Mouse (Mus musculus) C2C12 (cell line): ENCODE measurements around the gene Olfr65. TPM values are rescaled to one million over a fixed set of nuclear protein-coding genes. Genes with fewer than 3 reads are reported as not detected.

ENCODE experiments used
- H3K27me3 ChIP-seq: one replicate; pipeline ENCODE4 v1.6.1; 2011; ENCODE audit not compliant: control insufficient read depth, insufficient read depth, insufficient read length
- H3K36me3 ChIP-seq: one replicate; pipeline ENCODE4 v1.6.1; 2011; ENCODE audit not compliant: control insufficient read depth, insufficient read depth
- H3K4me3 ChIP-seq: one replicate; pipeline ENCODE4 v1.5.1; 2011; ENCODE audit warnings: mild to moderate bottlenecking, control low read depth; ENCODE audit not compliant: poor library complexity, insufficient read depth, severe bottlenecking
- H3K79me2 ChIP-seq: one replicate; pipeline ENCODE4 v1.6.1; 2011; ENCODE audit not compliant: control insufficient read depth, insufficient read depth
- H3K79me3 ChIP-seq: one replicate; pipeline ENCODE4 v1.6.1; 2011; ENCODE audit warnings: low read depth, control low read depth
- H3ac ChIP-seq: one replicate; pipeline ENCODE3; 2011; ENCODE audit warnings: low read depth; ENCODE audit not compliant: control insufficient read depth, insufficient read length
- CEBPB ChIP-seq: IDR thresholded peaks from one replicate; pipeline ENCODE4 v1.6.1; 2011; ENCODE audit warnings: low read depth, mild to moderate bottlenecking, control low read depth, moderate library complexity
- CTCF ChIP-seq: IDR thresholded peaks from one replicate; pipeline ENCODE4 v1.5.1; 2011; ENCODE audit not compliant: control insufficient read depth, insufficient read depth, insufficient read length
- FOSL1 ChIP-seq: IDR thresholded peaks from one replicate; pipeline ENCODE4 v1.8.0; 2011; ENCODE audit warnings: mild to moderate bottlenecking, low read length; ENCODE audit not compliant: poor library complexity, insufficient read depth, severe bottlenecking
- MAX ChIP-seq: IDR thresholded peaks from one replicate; pipeline ENCODE4 v1.6.1; 2011; ENCODE audit warnings: mild to moderate bottlenecking, control low read depth
- MYOD1 ChIP-seq: IDR thresholded peaks from one replicate; pipeline ENCODE4 v1.6.1; 2011; ENCODE audit warnings: low read depth; ENCODE audit not compliant: control insufficient read depth, insufficient read length
- MYOG ChIP-seq: IDR thresholded peaks from one replicate; pipeline ENCODE4 v1.6.1; 2011; ENCODE audit not compliant: control insufficient read depth, insufficient read length; ENCODE audit errors: extremely low read depth
- USF1 ChIP-seq: IDR thresholded peaks from one replicate; pipeline ENCODE4 v1.6.1; 2011; ENCODE audit warnings: low read depth, mild to moderate bottlenecking, control low read depth, moderate library complexity
- long read RNA-seq, 2 experiments: library from polyadenylated mRNA; unstranded; transcript quantifications; one replicate each; pipeline ENCODE4 v2.0.0; 2019 to 2020
- polyA plus RNA-seq: library from polyadenylated mRNA; unstranded; fragments of >200 nt; fragmentation: generic; extraction: Trizol; gene quantifications from one replicate; pipeline ENCODE4 v1.2.1, GENCODE M21; 2012; ENCODE audit warnings: missing spikeins

Gene Olfr65
- polyA plus RNA-seq, result not detected
- long read RNA-seq, experiment 1, result 0 reads
- long read RNA-seq, experiment 2, result 0 reads

DNA sequence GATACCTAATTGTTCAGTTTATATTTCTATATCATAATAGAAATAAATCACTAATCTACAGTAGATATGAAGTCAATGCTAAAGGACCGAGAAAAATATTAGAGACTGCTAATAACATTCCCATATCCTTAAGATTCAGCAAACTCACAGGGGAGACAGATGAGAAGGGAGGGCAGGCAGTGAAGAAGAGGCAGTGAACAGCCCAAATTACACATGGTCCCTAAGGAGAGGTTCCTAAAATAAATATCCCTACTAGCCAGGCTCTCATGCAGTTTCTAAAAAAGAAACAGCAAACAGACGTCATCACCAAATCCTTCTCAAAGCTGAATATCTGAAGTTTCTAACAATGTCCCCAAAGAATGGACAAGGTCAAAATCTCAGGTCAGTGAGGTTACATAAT is at the start of gene Olfr65:
Gene Olfr65, plus strand, starts transcription at position 301 of the 400 bp plus-strand sequence.
- H3ac ChIP-seq, result no peak within 1 kb of the TSS
- no peaks in the 10 kb centered on the region for H3K79me3 ChIP-seq
- no peak within 1 kb of the TSS for H3K4me3 ChIP-seq
- no peaks in the 10 kb centered on the region for H3K36me3 ChIP-seq
- no peaks in the 10 kb centered on the region for H3K79me2 ChIP-seq
- H3K27me3 ChIP-seq, result no peaks in the 10 kb centered on the region
- no peak for TF ChIP-seq CEBPB
- no peak for TF ChIP-seq FOSL1

DNA sequence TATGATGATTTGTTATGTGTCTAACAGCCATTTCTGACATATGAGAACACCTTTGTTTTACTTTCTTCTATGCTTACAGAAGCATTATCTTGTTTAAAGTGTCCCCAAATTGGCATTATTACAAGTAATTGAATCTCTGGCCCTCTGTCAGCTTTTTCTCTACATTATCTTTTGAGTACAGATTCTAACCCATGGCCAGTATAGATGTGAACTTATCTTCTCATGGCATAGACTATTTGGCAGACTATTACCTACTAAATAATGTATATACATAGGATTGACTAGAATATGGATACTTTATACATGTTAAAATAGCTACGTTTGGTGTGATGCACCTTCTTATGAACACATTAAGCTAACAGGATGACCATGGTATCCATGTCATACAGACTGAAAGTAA is 48.6 kb upstream of the Olfr65 start:
- Histone ChIP-seq H3K4me3 (no peak overlapping the region), H3ac (no peak overlapping the region), H3K27me3 (no peaks in the 10 kb centered on the region), H3K79me2 (no peaks in the 10 kb centered on the region), H3K79me3 (no peaks in the 10 kb centered on the region), H3K36me3 (no peaks in the 10 kb centered on the region)
- TF ChIP-seq MAX, result no peak
- no peak for TF ChIP-seq CEBPB
- no peak for TF ChIP-seq USF1
- TF ChIP-seq CTCF, result no peak
- no peak for TF ChIP-seq FOSL1
- no peak for TF ChIP-seq MYOD1
- no peak for TF ChIP-seq MYOG

DNA sequence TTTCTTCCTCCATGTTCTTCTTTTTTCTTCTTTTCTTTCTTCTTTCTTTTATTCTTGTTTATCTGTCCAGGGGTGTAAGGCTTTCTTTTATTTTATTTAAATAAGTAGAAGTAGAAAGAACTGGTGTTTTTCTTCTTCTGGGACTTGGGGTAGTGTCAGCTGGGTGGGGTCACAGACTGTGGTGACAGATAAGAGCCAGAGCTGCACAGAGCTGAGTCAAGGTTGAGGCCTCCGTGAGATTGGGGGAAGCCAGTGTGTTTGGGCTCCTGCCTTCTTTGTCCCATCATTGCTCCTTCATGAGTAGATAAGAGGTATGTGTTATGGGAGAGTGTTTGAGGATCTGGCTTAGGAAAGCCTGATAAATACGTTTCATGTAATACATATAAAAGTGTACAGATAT is 44.2 kb upstream of the Olfr65 start:
- H3K79me3 ChIP-seq, result no peaks in the 10 kb centered on the region
- H3K27me3 ChIP-seq, result no peaks in the 10 kb centered on the region
- H3K79me2 ChIP-seq, result no peaks in the 10 kb centered on the region
- no peak overlapping the region for H3K4me3 ChIP-seq
- H3K36me3 ChIP-seq, result no peaks in the 10 kb centered on the region
- TF ChIP-seq CEBPB, result no peak
- no peak for TF ChIP-seq CTCF
- no peak for TF ChIP-seq USF1
- TF ChIP-seq FOSL1, result no peak
- TF ChIP-seq MYOD1, result no peak
- no peak for TF ChIP-seq MAX
- TF ChIP-seq MYOG, result no peak
- no peak overlapping the region for H3ac ChIP-seq

DNA sequence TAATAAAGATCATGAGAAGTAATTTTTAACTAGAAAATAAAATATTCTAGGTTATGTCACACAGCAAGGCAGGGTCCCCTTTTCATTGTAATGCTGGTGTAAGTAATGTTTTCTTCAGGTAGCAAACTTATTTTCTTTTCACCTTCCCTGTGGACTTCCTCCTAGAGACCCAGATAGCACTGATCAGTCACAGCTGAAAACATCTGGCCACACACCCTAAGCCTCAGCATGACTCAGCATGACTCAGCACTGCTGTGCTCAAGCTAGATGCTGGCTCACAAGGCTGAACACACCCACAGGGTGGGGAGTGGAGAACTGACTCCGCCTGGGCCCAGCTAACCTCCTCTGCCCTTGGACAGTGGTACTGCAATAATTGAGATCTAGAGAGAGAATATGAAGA is 42.4 kb upstream of the Olfr65 start:
- Histone ChIP-seq H3K79me2 (no peaks in the 10 kb centered on the region), H3K36me3 (no peaks in the 10 kb centered on the region), H3K4me3 (no peak overlapping the region), H3K27me3 (no peaks in the 10 kb centered on the region), H3K79me3 (no peaks in the 10 kb centered on the region), H3ac (no peak overlapping the region)
- TF ChIP-seq MYOD1 (peak; percentile 43), USF1 (no peak), FOSL1 (peak; percentile 87)

DNA sequence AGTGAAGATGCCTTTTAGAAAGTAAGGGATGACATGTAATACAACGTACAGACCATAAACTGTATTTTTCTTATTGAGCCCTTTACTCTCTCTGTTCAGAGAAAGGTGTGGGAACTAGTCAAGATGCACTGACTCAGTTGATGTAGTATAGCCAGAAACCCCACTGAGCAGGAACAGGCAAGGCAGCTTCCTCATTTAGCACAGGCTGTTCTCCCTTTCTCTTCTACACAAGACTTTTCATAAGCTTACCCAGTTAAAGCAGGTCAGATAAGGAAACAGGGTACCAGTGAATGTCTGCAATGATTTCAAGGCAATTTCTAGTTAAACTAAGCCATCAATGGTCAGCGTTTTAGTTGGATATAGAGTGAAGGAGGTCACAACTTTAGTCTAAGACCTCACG is 41.8 kb upstream of the Olfr65 start:
- no peaks in the 10 kb centered on the region for H3K79me3 ChIP-seq
- no peak overlapping the region for H3K4me3 ChIP-seq
- no peaks in the 10 kb centered on the region for H3K27me3 ChIP-seq
- no peak overlapping the region for H3ac ChIP-seq
- H3K36me3 ChIP-seq, result no peaks in the 10 kb centered on the region
- TF ChIP-seq MYOG (no peak), CTCF (no peak), MAX (no peak), USF1 (no peak), CEBPB (no peak), FOSL1 (no peak), MYOD1 (no peak)
- H3K79me2 ChIP-seq, result no peaks in the 10 kb centered on the region

DNA sequence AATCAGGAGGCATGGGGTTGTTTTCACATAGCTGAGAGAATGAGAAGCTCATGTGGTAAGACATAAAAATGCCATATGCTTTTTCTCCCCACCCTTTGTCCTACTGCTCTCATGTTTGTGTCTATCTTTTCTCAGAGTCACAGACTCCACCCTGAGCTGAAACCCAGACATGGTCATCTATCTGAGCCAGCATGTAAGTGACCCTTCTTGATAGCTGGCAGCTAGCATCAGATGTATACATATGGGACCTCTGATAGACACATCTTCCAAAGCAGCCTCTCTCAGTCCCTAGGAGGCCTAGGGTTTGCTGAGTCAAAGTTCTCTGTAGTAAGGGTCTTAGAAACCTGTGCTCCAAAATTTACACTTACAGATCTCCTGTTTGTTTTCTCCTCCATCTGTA is 37.6 kb upstream of the Olfr65 start:
- no peaks in the 10 kb centered on the region for H3K27me3 ChIP-seq
- no peak overlapping the region for H3ac ChIP-seq
- TF ChIP-seq CEBPB, result no peak
- TF ChIP-seq FOSL1, result no peak
- no peak for TF ChIP-seq MYOG
- TF ChIP-seq MYOD1, result no peak
- no peak for TF ChIP-seq MAX
- TF ChIP-seq USF1, result no peak
- TF ChIP-seq CTCF, result no peak
- no peaks in the 10 kb centered on the region for H3K79me3 ChIP-seq
- no peak overlapping the region for H3K4me3 ChIP-seq
- H3K36me3 ChIP-seq, result no peaks in the 10 kb centered on the region
- no peaks in the 10 kb centered on the region for H3K79me2 ChIP-seq

DNA sequence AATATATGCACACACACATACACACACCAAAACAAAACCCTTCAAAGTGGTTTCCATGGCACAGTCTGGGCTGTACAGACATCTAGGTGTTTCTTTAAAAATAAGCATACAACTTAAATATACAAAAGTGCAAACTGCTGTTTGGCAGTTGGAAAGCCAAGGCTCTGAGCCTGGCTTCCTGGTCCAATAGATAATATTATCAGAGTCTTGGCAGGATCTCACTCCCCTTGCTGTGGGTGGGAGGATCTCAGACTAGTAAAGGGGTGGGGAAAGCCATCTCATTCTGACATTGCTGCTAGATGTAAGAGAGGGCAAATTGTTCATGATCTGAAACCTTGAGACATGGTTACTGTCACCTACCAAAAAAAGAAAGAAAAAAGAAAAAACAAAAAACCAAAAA is 32.6 kb upstream of the Olfr65 start:
- no peak for TF ChIP-seq MYOG
- no peak for TF ChIP-seq USF1
- no peak for TF ChIP-seq MAX
- no peak for TF ChIP-seq CEBPB
- TF ChIP-seq CTCF, result no peak
- TF ChIP-seq FOSL1, result no peak
- no peak for TF ChIP-seq MYOD1
- Histone ChIP-seq H3K27me3 (no peaks in the 10 kb centered on the region), H3K4me3 (no peak overlapping the region), H3K79me2 (no peaks in the 10 kb centered on the region), H3K36me3 (no peaks in the 10 kb centered on the region), H3K79me3 (no peaks in the 10 kb centered on the region), H3ac (no peak overlapping the region)
